Mouse (Mus musculus) left cerebral cortex, postnatal 14 days (tissue): Measurements from ENCODE around the gene Sdk2. TPM values are rescaled to one million over a fixed set of nuclear protein-coding genes. Genes with fewer than 3 reads are reported as not detected.
A peak's percentile ranks its signal among the peaks of the same experiment; 100 is the strongest.

Experiments
- DNase-seq, 2 experiments: peaks; one replicate each; pipeline ENCODE4 v3.0.0; 2021 to 2022; ENCODE audit warnings: low spot score in 2 of 2, mixed read lengths in 1 of 2
- intact Hi-C: fragments of 180-260 bp; cut with DNase I; formaldehyde crosslinking; loops from one replicate; pipeline ENCODE4 v1.15.1; 2025
- total RNA-seq, 2 experiments: library from RNA; stranded (reverse); gene quantifications; 2 replicates each; pipeline ENCODE4 v1.2.3; 2021

Gene Sdk2
- total RNA-seq, 2 experiments from 2014 or later: 34.7 to 44.8 TPM

GRCm38 (mm10) chr11:113884962-113885361 lies 181.9 kb downstream of the Sdk2 start:
- DNase-seq: no peak
- intact Hi-C loops: no loop called here

- intact Hi-C loops: no loop called here
- DNase-seq: peak; percentile 61 to 70
These were observed 183.8 kb downstream of the Sdk2 start for GRCm38 (mm10) chr11:113883031-113883430.

- DNase-seq: no peak
- intact Hi-C loops: no loop called here
These were observed 185.0 kb downstream of the Sdk2 start for GRCm38 (mm10) chr11:113881864-113882263.

- intact Hi-C loops: loop anchor here (5.0 kb wide), 2 partner anchors 200 to 770 kb away; partner anchors contain the start of gene Sdk2
- DNase-seq: no peak
These were observed 199.8 kb downstream of the Sdk2 start for GRCm38 (mm10) chr11:113867066-113867465.

- intact Hi-C loops: loop anchor here (5.0 kb wide), 2 partner anchors 202 to 772 kb away; partner anchors contain the start of gene Sdk2
- peak; percentile 83 to 87 for DNase-seq
These were observed 201.2 kb downstream of the Sdk2 start for GRCm38 (mm10) chr11:113865627-113866026.

- intact Hi-C loops: no loop called here
- DNase-seq: peak in 1 of 2 experiments; percentile 33
These were observed 203.4 kb downstream of the Sdk2 start for GRCm38 (mm10) chr11:113863408-113863807.

GRCm38 (mm10) chr11:113855661-113856060 lies 211.2 kb downstream of the Sdk2 start:
- intact Hi-C loops: no loop called here

GRCm38 (mm10) chr11:113851750-113852149 lies 215.1 kb downstream of the Sdk2 start:
- peak; percentile 22 to 37 for DNase-seq
- intact Hi-C loops: no loop called here

More at GRCm38 (mm10) chr11:113855661-113856060, 211.2 kb downstream of the Sdk2 start:
- DNase-seq: no peak

GRCm38 (mm10) chr11:113849322-113849721 lies 217.5 kb downstream of the Sdk2 start:
- intact Hi-C loops: no loop called here
- no peak for DNase-seq

GRCm38 (mm10) chr11:113843920-113844319 lies 222.9 kb downstream of the Sdk2 start:
- intact Hi-C loops: no loop called here
- DNase-seq: no peak

- peak; percentile 34 to 52 for DNase-seq
- intact Hi-C loops: no loop called here
These were observed 224.0 kb downstream of the Sdk2 start for GRCm38 (mm10) chr11:113842879-113843278.

- no peak for DNase-seq
These were observed 235.2 kb downstream of the Sdk2 start for GRCm38 (mm10) chr11:113831608-113832007.

GRCm38 (mm10) chr11:113828081-113828554 lies 238.7 kb downstream of the Sdk2 start:
- DNase-seq: no peak
- intact Hi-C loops: no loop called here

More at GRCm38 (mm10) chr11:113831608-113832007, 235.2 kb downstream of the Sdk2 start:
- intact Hi-C loops: no loop called here

- intact Hi-C loops: no loop called here
- DNase-seq: peak in 1 of 2 experiments; percentile 32
These were observed 246.8 kb downstream of the Sdk2 start for GRCm38 (mm10) chr11:113820005-113820404.

GRCm38 (mm10) chr11:113819001-113819400 lies 247.8 kb downstream of the Sdk2 start:
- no peak for DNase-seq
- intact Hi-C loops: loop anchor here (10.0 kb wide), 2 partner anchors 524 to 644 kb away; no protein-coding TSS in a partner anchor

- intact Hi-C loops: loop anchor here (10.0 kb wide), 2 partner anchors 522 to 642 kb away; no protein-coding TSS in a partner anchor
- no peak for DNase-seq
These were observed 249.8 kb downstream of the Sdk2 start for GRCm38 (mm10) chr11:113816971-113817548.

- intact Hi-C loops: loop anchor here (10.0 kb wide), 2 partner anchors 522 to 642 kb away; no protein-coding TSS in a partner anchor
These were observed 250.4 kb downstream of the Sdk2 start for GRCm38 (mm10) chr11:113816439-113816838.

GRCm38 (mm10) chr11:113811546-113812339 lies 255.1 kb downstream of the Sdk2 start:
- intact Hi-C loops: loop anchor here (2.0 to 10.0 kb wide), 4 partner anchors 61 to 637 kb away; partner anchors contain the start of genes Cdc42ep4 and Slc39a11
- no peak for DNase-seq

More at GRCm38 (mm10) chr11:113816439-113816838, 250.4 kb downstream of the Sdk2 start:
- DNase-seq: peak in 1 of 2 experiments; percentile 76

GRCm38 (mm10) chr11:113810638-113811545 lies 256.0 kb downstream of the Sdk2 start:
- peak; percentile 82 to 90 for DNase-seq
- intact Hi-C loops: loop anchor here (1.0 to 10.0 kb wide), 5 partner anchors 60 to 636 kb away; partner anchors contain the start of genes Cdc42ep4 and Slc39a11
